Mouse (Mus musculus): ENCODE measurements around the gene Lrrc75a. TPM values are rescaled to one million over a fixed set of nuclear protein-coding genes. Genes with fewer than 3 reads are reported as not detected.

Gene Lrrc75a
- polyA plus RNA-seq, 1 experiment, result 10.1 TPM

- TF ChIP-seq POLR2A (IDR thresholded peaks at IDR 0.05; ENCODE audit: borderline replicate concordance, low read depth, low read length) (no peak), CTCF (IDR thresholded peaks at IDR 0.05; ENCODE audit: low read depth, low read length) (no peak)
These were observed 10.5 kb downstream of the Lrrc75a start for GRCm38 (mm10) chr11:62637806-62638205.

GRCm38 (mm10) chr11:62637401-62637800 lies 10.9 kb downstream of the Lrrc75a start:
- Histone ChIP-seq H3K4me1 (ENCODE audit: control insufficient read depth, insufficient read depth, low read length) (peaks cover 45% of the 10 kb centered on the region), H3K27ac (ENCODE audit: insufficient read depth, low read depth, low read length) (peak overlapping the region; percentile 94), H3K4me3 (ENCODE audit: insufficient read depth, low read length) (no peak overlapping the region)
- TF ChIP-seq POLR2A (IDR thresholded peaks at IDR 0.05; ENCODE audit: borderline replicate concordance, low read depth, low read length) (no peak), CTCF (IDR thresholded peaks at IDR 0.05; ENCODE audit: low read depth, low read length) (no peak)

More at GRCm38 (mm10) chr11:62637806-62638205, 10.5 kb downstream of the Lrrc75a start:
- no peak overlapping the region for H3K4me3 ChIP-seq (ENCODE audit: insufficient read depth, low read length)
- peak overlapping the region; percentile 94 for H3K27ac ChIP-seq (ENCODE audit: insufficient read depth, low read depth, low read length)
- peaks cover 47% of the 10 kb centered on the region for H3K4me1 ChIP-seq (ENCODE audit: control insufficient read depth, insufficient read depth, low read length)

- TF ChIP-seq POLR2A (IDR thresholded peaks at IDR 0.05; ENCODE audit: borderline replicate concordance, low read depth, low read length) (no peak), CTCF (IDR thresholded peaks at IDR 0.05; ENCODE audit: low read depth, low read length) (no peak)
- H3K4me3 ChIP-seq (ENCODE audit: insufficient read depth, low read length), result no peak overlapping the region
- H3K4me1 ChIP-seq (ENCODE audit: control insufficient read depth, insufficient read depth, low read length), result peaks cover 43% of the 10 kb centered on the region
- peak overlapping the region; percentile 94 for H3K27ac ChIP-seq (ENCODE audit: insufficient read depth, low read depth, low read length)
These were observed 11.5 kb downstream of the Lrrc75a start for GRCm38 (mm10) chr11:62636840-62637221.

- Histone ChIP-seq H3K27ac (ENCODE audit: insufficient read depth, low read depth, low read length) (peak overlapping the region; percentile 55), H3K4me3 (ENCODE audit: insufficient read depth, low read length) (no peak overlapping the region), H3K4me1 (ENCODE audit: control insufficient read depth, insufficient read depth, low read length) (peaks cover 43% of the 10 kb centered on the region)
- TF ChIP-seq POLR2A (IDR thresholded peaks at IDR 0.05; ENCODE audit: borderline replicate concordance, low read depth, low read length) (no peak), CTCF (IDR thresholded peaks at IDR 0.05; ENCODE audit: low read depth, low read length) (no peak)
These were observed 12.1 kb downstream of the Lrrc75a start for GRCm38 (mm10) chr11:62636105-62636839.

GRCm38 (mm10) chr11:62635406-62635805 lies 12.9 kb downstream of the Lrrc75a start:
- TF ChIP-seq POLR2A (IDR thresholded peaks at IDR 0.05; ENCODE audit: borderline replicate concordance, low read depth, low read length) (no peak), CTCF (IDR thresholded peaks at IDR 0.05; ENCODE audit: low read depth, low read length) (no peak)
- Histone ChIP-seq H3K4me3 (ENCODE audit: insufficient read depth, low read length) (no peak overlapping the region), H3K27ac (ENCODE audit: insufficient read depth, low read depth, low read length) (no peak overlapping the region), H3K4me1 (ENCODE audit: control insufficient read depth, insufficient read depth, low read length) (peaks cover 50% of the 10 kb centered on the region)

GRCm38 (mm10) chr11:62631138-62631537 lies 17.2 kb downstream of the Lrrc75a start:
- TF ChIP-seq POLR2A (IDR thresholded peaks at IDR 0.05; ENCODE audit: borderline replicate concordance, low read depth, low read length), result no peak
- no peak for TF ChIP-seq CTCF (IDR thresholded peaks at IDR 0.05; ENCODE audit: low read depth, low read length)
- Histone ChIP-seq H3K27ac (ENCODE audit: insufficient read depth, low read depth, low read length) (no peak overlapping the region), H3K4me1 (ENCODE audit: control insufficient read depth, insufficient read depth, low read length) (peaks cover 49% of the 10 kb centered on the region), H3K4me3 (ENCODE audit: insufficient read depth, low read length) (no peak overlapping the region)

GRCm38 (mm10) chr11:62630225-62630821 lies 18.0 kb downstream of the Lrrc75a start:
- no peak overlapping the region for H3K4me3 ChIP-seq (ENCODE audit: insufficient read depth, low read length)
- TF ChIP-seq CTCF (IDR thresholded peaks at IDR 0.05; ENCODE audit: low read depth, low read length), result no peak
- no peak for TF ChIP-seq POLR2A (IDR thresholded peaks at IDR 0.05; ENCODE audit: borderline replicate concordance, low read depth, low read length)
- H3K4me1 ChIP-seq (ENCODE audit: control insufficient read depth, insufficient read depth, low read length), result peaks cover 55% of the 10 kb centered on the region
- H3K27ac ChIP-seq (ENCODE audit: insufficient read depth, low read depth, low read length), result no peak overlapping the region

- H3K27ac ChIP-seq (ENCODE audit: insufficient read depth, low read depth, low read length), result no peak overlapping the region
- 0 out of 2 replicates have a peak overlapping the region, but pooled peaks have one; percentile 7 for H3K4me3 ChIP-seq (ENCODE audit: insufficient read depth, low read length)
- no peak for TF ChIP-seq POLR2A (IDR thresholded peaks at IDR 0.05; ENCODE audit: borderline replicate concordance, low read depth, low read length)
- TF ChIP-seq CTCF (IDR thresholded peaks at IDR 0.05; ENCODE audit: low read depth, low read length), result no peak
- peaks cover 58% of the 10 kb centered on the region for H3K4me1 ChIP-seq (ENCODE audit: control insufficient read depth, insufficient read depth, low read length)
These were observed 18.7 kb downstream of the Lrrc75a start for GRCm38 (mm10) chr11:62629352-62630224.

GRCm38 (mm10) chr11:62624341-62625291 lies 23.7 kb downstream of the Lrrc75a start:
- H3K27ac ChIP-seq (ENCODE audit: insufficient read depth, low read depth, low read length), result no peak overlapping the region
- no peak for TF ChIP-seq POLR2A (IDR thresholded peaks at IDR 0.05; ENCODE audit: borderline replicate concordance, low read depth, low read length)
- TF ChIP-seq CTCF (IDR thresholded peaks at IDR 0.05; ENCODE audit: low read depth, low read length), result no peak

More at GRCm38 (mm10) chr11:62624341-62625291, 23.7 kb downstream of the Lrrc75a start:
- Histone ChIP-seq H3K4me3 (ENCODE audit: insufficient read depth, low read length) (no peak overlapping the region), H3K4me1 (ENCODE audit: control insufficient read depth, insufficient read depth, low read length) (peaks cover 63% of the 10 kb centered on the region)

Data from bone marrow macrophage, adult 2 months (primary cell).